Mouse (Mus musculus): ENCODE results near the gene Wnt3a.
A peak's percentile ranks its signal among the peaks of the same experiment; 100 is the strongest.
"Not testable (repeated sequence)": the region's sequence is repeated elsewhere in the genome, so short reads cannot be mapped to it uniquely, and the experiment has no call there.

Gene Wnt3a

DNA sequence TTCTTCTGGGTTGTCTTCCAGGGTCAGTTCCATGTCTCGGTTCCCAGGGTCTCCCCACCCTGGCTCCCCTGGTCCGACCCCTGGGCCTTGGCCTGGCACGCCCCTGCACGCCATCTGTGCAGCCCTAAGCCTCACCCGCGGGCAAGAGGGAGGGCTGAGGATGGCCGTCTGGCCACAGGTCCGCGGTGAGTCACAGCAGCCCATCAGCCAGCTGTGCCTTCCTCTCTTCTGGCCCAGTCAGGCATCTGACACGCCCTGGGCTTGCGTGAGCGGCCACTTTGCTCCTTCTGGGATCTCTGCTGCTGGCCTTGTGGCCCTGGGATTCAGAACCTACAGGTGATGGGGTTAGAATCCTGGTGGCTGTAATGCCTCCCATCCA lies 17.6 kb upstream of the Wnt3a start:
- no peak for DNase-seq (ENCODE audit: extremely low spot score, low spot score)

DNA sequence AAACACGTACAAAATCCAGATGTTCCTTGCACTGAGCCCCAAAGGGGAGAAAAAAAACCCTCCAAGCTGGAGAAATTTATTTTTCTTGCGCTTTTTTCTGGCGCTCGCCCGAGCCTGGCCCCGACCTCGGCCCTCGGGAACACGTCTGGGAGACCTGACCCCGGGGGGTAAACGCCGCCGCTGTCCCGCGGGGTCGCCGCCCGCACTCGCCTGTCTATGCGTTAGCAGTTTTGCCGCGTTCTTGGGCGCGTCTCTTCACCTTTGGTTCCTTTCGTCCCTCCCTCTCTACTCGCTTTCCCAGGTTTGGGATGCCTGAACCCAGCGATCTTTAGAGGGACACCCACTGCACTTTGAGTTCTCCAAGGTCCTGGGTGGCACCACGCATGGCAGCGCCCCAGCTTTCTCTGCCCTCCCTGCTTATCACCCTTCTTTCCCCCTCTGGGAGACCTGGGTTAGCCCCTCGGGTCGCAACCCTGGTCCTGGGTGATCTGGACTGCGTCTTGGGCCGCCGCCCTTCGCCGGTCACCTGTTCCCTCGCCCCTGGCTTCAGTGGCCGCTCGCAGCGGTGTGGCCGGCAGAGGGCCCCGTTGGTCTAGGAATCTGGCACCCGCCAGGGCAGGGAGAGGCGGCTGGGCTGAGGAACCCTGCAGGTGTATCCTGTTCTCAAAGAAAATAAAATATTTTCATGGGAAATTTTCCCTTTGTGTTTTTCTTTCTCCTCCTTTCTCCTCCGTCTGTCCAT lies 17.0 kb upstream of the Wnt3a start:
- DNase-seq (ENCODE audit: extremely low spot score, low spot score): peak; percentile 83

DNA sequence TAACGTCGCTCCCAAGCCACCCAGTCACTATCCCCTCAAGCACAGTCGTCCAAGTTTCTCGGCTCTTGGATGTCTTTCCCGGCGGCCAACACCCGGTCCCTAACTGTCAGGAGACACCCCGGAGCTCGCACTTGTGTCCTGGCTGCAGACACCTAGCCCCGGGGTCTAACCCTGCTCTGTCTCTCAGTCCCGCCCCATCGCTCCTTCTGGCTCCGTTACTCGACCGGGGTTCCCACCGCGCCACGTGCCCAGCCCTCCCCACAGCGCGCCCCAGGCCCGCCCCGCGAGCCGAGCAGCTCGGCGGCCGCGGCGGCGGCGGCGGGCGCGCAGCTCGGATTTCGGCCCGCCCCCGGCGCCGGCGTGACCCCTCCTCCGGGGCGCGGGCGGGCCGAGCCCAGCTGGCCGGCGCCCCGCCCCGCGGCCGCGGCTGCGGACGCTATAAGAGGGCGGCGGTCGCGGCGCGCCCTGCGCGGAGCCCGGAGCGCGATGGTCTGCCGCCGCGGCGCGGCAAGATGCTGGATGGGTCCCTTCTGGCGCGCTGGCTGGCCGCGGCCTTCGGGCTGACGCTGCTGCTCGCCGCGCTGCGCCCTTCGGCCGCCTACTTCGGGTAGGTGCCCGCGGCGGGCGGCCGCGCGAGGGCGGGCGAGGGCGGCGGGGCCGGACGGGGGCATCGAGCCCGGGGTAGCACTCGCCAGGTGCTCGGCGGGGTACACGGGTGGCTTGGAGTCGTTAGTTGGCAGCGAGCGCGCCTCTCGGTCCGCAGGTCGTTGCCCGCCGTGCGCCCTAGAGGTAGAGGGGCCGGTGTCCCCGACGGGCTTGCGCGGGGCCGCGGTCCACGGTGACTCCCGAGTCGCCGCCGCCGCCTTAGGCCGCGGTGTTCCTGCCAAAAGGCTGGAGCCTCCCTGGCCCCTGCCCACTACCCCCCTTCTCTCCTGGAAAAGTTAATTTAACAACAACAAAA lies 16.2 kb upstream of the Wnt3a start, which contains the start of gene Wnt9a:
Wnt9a (plus strand) TSS at position 468 of the 961 bp plus-strand sequence.
- DNase-seq (ENCODE audit: extremely low spot score, low spot score): peak; percentile 70

DNA sequence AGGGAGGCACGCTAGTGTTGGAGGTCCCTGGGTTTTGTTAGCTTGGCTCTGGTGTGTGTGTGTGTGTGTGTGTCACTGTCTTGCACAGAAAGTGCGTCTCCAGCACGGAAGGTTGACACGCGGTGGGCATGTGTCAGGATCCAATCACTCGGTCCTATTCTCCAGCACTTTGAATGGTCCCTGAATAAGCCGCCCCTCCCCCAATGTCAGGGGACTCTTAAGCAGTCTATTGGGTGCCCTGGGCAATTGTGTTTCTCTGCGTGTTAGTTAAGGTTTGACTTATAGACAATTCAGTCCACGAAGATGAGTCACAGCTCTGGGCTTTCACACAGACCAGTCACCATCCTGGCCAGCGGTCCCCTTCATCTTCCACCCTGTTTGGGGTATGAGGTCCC lies 15.3 kb upstream of the Wnt3a start:
- no peak for DNase-seq (ENCODE audit: extremely low spot score, low spot score)

DNA sequence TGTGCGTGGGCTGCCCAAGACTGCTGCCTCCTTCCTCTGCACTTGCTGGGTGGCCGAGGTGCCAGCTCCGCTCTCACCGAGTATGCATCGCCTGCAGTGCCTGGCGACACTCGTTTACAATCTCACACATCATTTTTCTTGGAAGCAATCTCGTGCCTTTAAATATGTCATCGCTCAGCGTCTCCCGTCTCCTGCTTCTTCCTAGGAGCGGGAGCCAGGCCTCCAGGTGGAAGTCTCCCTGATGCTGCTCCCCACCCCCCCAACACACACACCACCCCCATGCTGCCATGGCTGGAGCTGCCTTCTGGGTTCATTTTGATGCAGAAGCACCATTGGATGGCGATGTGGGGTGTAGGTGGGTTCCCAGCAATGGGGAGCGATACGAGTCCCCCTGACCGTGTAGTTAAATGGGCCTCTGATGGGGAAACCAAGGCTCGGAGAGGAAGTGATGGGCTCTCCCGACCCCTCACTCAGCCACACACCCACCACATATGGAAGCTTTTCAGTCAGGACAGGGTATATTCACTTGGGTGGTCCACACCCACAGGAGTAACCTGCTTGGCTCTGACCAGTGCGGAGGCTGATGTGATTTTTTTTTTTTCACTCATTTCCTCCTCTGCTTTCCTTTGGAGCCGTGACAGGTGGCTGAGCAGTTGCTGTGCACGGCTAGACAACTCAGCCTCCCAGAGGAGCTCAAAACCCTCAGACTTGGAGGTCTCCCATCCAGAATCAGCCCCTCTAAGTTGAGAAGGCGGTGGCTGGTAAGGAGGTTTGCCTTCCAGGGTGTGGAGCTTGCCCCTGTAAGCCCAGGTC lies 14.7 kb upstream of the Wnt3a start:
- DNase-seq (ENCODE audit: extremely low spot score, low spot score): no peak

DNA sequence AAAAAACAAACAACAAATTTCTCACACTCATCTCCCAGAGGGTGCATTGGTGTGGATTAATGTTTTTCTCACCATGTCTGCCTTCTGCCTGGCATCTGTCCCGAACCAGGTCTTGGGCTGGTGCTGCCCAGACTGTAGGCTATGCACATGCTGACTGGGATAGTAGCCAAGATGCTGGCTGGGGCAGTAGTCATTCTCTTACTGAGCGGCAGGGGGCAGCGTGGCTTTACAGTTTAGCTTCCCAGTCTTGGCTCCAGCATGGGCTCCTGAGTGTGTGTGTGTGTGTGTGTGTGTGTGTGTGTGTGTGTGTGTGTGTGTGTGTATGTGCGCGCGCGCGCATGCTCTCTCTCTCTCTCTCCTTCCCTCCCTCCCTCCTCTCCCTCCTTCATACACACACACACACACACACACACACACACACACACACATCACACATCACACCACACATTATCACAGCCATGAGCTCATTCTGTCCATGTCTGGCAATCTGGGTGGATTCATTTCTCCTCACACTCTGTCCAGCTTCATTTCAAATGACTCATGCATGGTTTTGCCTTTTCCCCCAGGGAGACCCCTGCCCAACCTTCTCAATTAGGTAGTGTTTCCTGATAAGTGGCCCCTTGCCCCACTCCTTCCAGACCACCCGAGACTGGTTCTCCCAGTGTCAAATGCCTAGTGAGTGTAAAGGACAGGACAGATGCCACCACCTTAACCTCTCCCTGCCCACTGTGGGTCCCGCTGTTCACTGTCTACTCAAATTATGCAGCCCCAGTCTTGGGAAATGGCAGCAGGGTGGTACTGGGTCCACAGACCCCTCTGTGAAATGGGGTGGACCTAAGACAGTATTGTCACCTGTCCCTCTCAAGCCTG lies 12.4 kb upstream of the Wnt3a start:
- DNase-seq (ENCODE audit: extremely low spot score, low spot score): peak; percentile 75

DNA sequence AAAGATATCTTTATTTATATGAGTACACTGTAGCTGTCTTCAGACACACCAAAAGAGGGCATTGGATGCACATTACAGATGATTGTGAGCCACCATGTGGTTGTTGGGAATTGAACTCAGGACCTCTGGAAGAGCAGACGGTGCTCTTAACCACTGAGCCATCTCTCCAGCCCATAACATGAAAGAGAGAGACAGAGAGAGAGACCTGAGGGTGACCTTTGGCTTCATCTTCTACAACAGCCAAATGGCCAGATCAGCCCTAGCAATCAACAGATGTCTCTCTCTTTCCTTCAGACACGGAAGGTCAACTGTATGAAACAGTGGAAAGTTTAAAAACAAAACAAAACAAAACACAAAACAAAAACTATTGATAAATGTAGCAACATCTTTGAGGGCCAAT lies 10.5 kb upstream of the Wnt3a start:
- not testable (repeated sequence) for DNase-seq (ENCODE audit: extremely low spot score, low spot score)

DNA sequence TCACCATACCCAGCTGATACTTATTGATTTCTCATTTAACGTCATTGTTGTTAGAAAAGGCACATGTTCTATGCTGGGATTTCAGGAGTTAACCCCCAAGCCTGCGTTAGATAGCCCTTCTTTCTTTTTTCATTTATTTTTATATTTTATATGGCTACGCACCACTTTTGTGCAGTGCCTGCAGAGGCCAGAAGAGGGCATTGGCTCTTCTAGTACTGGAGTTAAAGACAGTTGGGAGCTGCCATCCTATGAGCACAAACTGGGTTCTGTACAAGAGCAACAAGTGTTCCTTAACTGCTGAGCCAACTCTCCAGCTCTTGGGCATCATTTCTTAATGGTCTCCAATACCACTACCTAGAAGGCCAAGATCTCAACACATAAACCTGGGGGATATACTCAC lies 9.6 kb upstream of the Wnt3a start:
- DNase-seq (ENCODE audit: extremely low spot score, low spot score): no peak

DNA sequence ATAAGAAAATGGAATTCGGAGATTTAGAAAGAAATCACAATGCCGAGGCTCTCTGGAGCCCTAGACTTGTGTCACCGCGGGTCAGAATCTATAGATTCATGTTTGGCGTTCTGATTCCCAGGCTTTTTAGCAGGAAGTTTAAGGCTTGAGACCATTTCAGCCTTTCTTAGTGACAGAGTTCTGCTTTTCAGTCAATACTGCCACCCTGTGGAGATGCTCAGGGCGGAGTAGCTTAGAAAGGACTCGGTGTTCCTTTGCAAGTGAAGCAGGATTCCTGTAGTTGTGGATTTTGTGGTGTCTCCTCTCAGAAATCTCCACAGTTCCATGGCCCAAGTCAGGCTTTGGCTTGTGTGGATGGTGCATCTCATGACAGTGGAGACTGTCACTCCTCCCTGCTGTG lies 7.4 kb upstream of the Wnt3a start:
- no peak for DNase-seq (ENCODE audit: extremely low spot score, low spot score)

DNA sequence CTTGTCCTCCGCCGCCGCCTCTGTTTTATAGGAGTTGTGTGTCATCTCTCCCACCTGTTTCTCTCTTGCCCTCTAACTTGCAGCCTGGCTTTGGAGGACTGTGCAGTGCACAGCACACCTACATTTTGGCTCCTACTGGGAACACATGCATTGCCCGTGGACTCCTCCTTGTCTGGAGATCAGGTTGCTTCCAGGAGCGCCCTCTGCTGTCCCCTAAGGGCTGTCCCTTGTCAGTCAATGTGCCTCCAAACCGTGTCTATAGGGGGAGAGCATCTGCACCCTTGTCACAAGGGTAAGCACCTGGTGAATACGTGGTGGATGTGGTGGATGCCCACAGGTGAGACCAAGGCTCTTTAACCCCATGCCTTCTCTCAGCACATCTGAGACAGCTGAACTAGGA lies 3.1 kb upstream of the Wnt3a start:
- DNase-seq (ENCODE audit: extremely low spot score, low spot score): no peak

DNA sequence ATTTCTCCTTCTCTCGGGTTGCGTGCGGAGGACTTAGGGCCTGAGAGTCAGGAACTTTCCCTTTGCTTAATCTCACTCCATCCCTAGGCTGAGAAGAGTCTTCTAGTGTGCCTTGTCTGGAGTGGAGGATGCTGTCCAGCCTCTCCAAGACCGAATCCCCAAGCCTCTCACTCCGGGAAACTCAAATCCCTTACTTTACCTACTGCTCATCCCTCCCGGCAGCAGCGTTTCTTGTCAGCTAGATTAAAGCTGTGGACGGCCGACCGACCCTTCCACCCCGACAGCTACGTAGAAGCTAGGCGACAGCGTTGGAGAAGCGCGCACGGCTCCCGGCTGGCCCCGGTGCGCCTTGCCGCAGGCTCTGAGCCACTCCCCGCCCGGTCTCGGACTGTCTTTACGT lies 846 bp downstream of the Wnt3a start:
- peak; percentile 50 for DNase-seq (ENCODE audit: extremely low spot score, low spot score)

DNA sequence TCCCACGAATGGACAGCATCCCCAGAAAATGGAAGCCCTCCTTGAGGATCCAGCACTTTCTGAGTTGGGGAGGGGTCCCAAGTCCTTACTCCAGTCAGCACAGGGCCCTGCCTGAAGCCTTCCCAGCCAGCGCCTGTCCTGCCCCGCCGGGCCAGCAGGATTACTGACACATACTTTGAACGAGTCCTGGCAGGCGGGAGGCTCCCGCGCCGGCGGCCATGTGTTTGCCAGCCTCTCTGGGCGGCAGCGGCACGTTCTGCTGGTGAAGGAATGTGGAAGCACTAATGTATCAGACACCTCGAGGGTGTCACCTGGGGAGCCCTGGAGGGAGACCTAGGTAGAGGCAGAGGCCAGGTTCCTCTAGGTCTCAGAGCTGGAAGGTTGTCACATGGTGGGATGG lies 6.4 kb downstream of the Wnt3a start:
- DNase-seq (ENCODE audit: extremely low spot score, low spot score): no peak

DNA sequence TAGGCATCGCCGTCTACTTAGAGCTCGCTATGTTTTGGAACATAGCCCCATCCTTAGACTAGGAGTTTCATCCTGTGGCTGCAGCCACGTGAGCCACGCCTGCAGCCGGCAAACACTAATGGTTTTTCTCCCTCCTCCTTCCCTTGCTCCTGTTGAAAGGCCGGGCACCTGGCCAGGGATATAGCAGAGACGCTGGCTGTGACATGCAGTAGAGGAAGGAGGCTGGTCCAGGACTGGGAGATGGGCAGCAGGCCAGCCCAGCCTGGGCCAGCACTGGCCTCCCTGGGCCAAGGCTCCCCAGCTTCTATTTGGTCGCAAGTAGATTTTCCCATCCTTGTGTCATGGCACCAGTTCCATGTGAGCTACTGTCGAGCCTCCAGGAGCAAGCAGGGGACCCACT lies 7.6 kb downstream of the Wnt3a start:
- DNase-seq (ENCODE audit: extremely low spot score, low spot score): no peak

DNA sequence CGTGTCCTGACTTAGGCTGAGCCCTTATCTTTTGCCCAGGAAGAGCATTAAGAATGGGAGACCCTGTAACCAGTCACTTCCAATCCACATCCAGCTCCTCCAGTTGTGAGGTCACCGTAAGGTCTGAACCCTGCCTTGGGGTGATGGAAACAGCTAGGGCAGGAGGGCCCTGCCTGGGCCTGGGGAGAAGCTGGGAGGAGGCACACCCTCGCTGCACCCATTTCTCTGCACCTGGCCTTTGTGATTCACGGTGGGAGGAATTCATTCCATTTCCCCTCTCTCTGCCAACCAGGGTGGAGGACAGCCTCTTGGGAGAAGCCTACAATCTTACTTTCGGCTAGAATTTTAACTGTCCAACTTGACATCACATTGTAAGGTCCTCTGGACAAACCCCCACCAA lies 8.4 kb downstream of the Wnt3a start:
- DNase-seq (ENCODE audit: extremely low spot score, low spot score): no peak

DNA sequence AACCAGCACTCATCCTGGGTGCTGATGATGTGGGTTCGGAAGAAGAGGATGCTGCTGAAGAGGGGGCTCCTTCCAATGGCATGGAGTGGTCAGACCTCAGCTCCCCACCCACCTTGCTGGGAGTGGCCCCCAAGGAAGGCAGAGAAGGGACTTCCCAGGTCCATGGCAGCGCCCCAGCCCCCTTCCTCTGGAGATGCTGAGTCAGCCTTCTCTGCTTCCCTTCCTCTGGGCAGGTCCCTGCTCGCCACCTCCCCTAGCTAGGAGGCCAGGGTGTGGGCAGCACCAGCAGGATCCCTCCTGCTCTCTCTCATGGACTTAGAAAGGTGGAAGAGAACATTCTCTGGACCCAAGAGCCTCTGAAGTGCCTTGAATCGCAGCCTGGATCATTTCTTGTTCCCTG lies 12.5 kb downstream of the Wnt3a start:
- DNase-seq (ENCODE audit: extremely low spot score, low spot score): no peak

DNA sequence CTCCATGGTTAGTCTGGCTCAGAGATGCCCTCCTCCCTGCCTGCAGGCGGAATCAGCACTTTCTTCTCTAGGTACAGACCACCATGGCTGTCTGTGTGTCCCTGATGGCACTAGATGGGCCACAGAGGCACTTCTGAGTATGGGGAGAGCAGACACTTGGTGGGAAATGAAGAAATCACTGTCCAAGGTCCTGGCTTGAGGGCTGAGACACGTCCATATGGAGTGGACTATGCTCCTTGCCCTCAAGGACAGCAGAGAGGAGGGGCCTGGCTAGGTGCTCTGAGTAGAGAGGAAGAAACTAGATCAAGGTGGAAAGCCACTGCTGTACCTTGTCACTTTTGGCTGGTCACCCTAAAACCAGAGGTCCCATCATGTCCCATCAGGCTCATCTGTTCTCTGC lies 13.7 kb downstream of the Wnt3a start:
- DNase-seq (ENCODE audit: extremely low spot score, low spot score): no peak

DNA sequence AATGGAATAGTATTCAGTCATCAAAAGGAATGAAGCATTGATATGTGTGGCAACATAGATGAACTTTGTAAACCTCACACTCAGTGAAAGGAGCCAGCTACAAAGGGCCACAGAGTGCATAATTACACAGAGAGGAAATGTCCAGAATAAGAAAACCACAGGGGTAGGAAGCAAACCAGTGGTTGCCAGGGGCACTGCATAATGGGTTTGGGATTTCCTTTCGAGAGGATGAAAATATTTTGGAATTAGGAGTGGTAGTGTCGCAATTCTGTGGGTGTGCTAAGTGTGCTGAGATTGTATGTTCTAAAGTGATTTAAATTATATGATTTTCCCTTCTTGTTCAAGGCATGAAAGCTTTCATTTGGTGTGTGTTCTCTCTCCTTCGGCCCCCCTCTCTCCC lies 16.4 kb downstream of the Wnt3a start:
- DNase-seq (ENCODE audit: extremely low spot score, low spot score): no peak

DNA sequence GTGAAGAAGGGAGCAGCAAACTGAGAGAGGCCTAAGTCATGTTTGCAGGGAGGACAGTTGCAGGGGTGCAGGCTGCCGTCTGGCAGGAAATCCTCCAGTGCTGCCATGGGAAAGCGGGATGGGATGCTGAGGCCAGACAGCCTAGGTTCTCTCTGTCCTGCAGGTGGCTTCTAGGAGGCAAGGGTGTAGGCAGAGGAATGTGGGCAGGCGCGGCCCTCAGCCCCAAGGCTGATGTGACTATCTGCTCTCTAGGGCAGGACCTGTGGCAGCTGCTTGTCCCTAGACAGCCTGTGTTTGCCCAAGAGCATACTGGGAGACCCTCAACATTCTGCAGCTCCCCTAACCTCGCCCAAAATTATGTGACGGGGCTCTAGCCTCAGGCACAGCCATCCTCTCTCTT lies 23.8 kb downstream of the Wnt3a start:
- no peak for DNase-seq (ENCODE audit: extremely low spot score, low spot score)

DNA sequence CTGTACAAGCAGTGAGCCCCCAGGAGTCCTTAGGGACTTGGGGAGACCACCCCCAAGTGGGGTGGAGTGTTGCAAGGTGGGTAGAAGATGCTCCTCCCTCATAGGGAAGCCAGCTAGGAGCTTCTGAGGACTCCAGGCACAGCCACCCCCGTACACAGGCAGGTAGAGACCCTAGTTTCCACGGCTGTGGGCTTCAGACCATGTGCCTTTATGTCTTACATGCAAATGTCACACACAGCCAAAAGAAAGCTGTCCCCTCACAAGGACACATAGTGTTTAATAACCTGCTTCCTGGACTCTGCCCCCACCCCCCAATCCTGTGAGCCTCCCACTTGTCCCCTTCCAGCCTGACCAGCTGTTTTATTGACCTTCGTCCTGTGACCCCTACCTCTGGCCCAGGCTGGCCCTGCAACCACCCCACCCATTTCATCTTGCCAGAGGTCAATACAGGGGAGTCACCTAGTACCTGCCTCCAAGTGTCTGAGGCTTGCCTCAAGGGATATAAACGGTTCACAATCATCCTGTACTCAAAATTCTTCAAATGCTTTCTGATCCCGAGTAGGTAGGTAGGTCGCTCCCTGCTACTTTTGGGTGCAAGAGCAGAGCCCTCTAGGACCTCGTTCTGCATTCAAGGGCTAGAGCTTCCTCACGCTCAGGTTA lies 25.3 kb downstream of the Wnt3a start:
- no peak for DNase-seq (ENCODE audit: extremely low spot score, low spot score)

DNA sequence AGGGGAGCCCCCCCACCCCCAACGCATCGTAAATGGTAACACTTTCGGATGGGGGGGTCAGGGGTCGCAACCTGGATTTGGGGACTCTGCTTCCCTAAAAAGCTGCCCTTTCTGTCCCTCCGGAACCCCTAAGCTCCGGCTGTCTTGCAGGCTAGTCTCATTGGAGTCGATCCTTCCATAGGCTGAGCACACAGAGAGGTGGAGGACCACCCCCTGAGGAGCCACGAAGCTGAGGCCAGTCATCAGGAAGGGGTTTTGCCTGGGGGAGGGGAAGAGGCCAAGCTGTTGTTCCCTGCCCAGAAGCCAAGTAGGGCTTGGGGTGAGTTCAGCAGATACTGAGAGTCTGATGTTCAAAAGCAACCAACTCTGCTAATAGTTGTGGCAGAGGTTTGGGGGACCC lies 26.0 kb downstream of the Wnt3a start:
- no peak for DNase-seq (ENCODE audit: extremely low spot score, low spot score)

Data from neural tube, embryonic 10.5 days (tissue).